Mouse (Mus musculus) MEL (cell line): ENCODE measurements around the gene Ntf5. TPM values are rescaled to one million over a fixed set of nuclear protein-coding genes. Genes with fewer than 3 reads are reported as not detected.
"Not testable (repeated sequence)": the region's sequence is repeated elsewhere in the genome, so short reads cannot be mapped to it uniquely, and the experiment has no call there.

Experiments
- DNase-seq: peaks from one replicate; pipeline ENCODE4 v3.0.0; 2011; ENCODE audit warnings: low read depth, low spot score
- H3K27ac ChIP-seq: 2 replicates; pipeline ENCODE4 v1.5.1; 2012; ENCODE audit warnings: low read depth, mild to moderate bottlenecking, control low read depth, low read length, moderate library complexity; ENCODE audit not compliant: control insufficient read depth
- H3K27me3 ChIP-seq, 2 experiments: fragments of 150-350 bp in 1 of 2; sonication (generic) in 1 of 2; 2 replicates each; pipeline ENCODE4 v1.6.1; 2012; ENCODE audit warnings: low read length in 2 of 2, mild to moderate bottlenecking in 2 of 2, improper control_type of control experiment in 1 of 2, moderate library complexity in 1 of 2; ENCODE audit not compliant: insufficient read depth in 2 of 2, control insufficient read depth in 1 of 2
- H3K36me3 ChIP-seq, 2 experiments: 2 replicates each; pipeline ENCODE4 v1.6.1; 2012 to 2014; ENCODE audit warnings: low read length in 2 of 2, improper control_type of control experiment in 1 of 2, inconsistent platforms in 1 of 2, mild to moderate bottlenecking in 1 of 2; ENCODE audit not compliant: insufficient read depth in 2 of 2, control insufficient read depth in 1 of 2
- H3K4me1 ChIP-seq, 2 experiments: fragments of 150-350 bp in 1 of 2; sonication (generic) in 1 of 2; 2 replicates each; pipeline ENCODE4 v1.6.1; 2012; ENCODE audit warnings: low read length in 2 of 2, improper control_type of control experiment in 1 of 2, mild to moderate bottlenecking in 1 of 2; ENCODE audit not compliant: insufficient read depth in 2 of 2, control insufficient read depth in 1 of 2
- H3K4me3 ChIP-seq, 2 experiments: fragments of 150-350 bp in 1 of 2; sonication (generic) in 1 of 2; 2 replicates each; pipeline ENCODE4 v1.5.1; 2012; ENCODE audit warnings: low read depth in 2 of 2, low read length in 2 of 2, mild to moderate bottlenecking in 2 of 2, moderate library complexity in 2 of 2, control low read depth in 1 of 2, improper control_type of control experiment in 1 of 2; ENCODE audit not compliant: control insufficient read depth in 1 of 2, insufficient read depth in 1 of 2
- H3K79me2 ChIP-seq: 2 replicates; pipeline ENCODE4 v1.6.1; 2012; ENCODE audit warnings: mild to moderate bottlenecking, low read length, moderate library complexity; ENCODE audit not compliant: control insufficient read depth, poor library complexity, insufficient read depth
- H3K9ac ChIP-seq: 2 replicates; pipeline ENCODE4 v1.6.1; 2012; ENCODE audit warnings: low read depth, mild to moderate bottlenecking, control low read depth, low read length, moderate library complexity; ENCODE audit not compliant: control insufficient read depth, poor library complexity, severe bottlenecking
- H3K9me3 ChIP-seq: fragments of 150-350 bp; sonication (generic); replicated peaks from 2 replicates; pipeline ENCODE4 v1.6.1; 2012; ENCODE audit warnings: mild to moderate bottlenecking, low read length, improper control_type of control experiment, moderate library complexity; ENCODE audit not compliant: insufficient read depth
- CHD1 ChIP-seq: IDR thresholded peaks from 2 replicates; pipeline ENCODE4 v1.6.1; 2012; ENCODE audit warnings: low read depth, mild to moderate bottlenecking, inconsistent platforms, low read length, improper control_type of control experiment
- CTCF ChIP-seq, 3 experiments: IDR thresholded peaks in 2 of 3; conservative IDR thresholded peaks in 1 of 3; 2 replicates each; pipeline ENCODE4 v1.5.1; 2011 to 2012; ENCODE audit warnings: low read length in 3 of 3, low read depth in 2 of 3, mild to moderate bottlenecking in 2 of 3, improper control_type of control experiment in 1 of 3, inconsistent platforms in 1 of 3, mixed read lengths in 1 of 3, moderate library complexity in 1 of 3; ENCODE audit not compliant: control insufficient read depth in 1 of 3, insufficient read depth in 1 of 3, poor library complexity in 1 of 3, severe bottlenecking in 1 of 3
- E2F4 ChIP-seq: IDR thresholded peaks from 2 replicates; pipeline ENCODE4 v1.6.1; 2011; ENCODE audit warnings: low read depth, low read length, improper control_type of control experiment, borderline replicate concordance
- ELF1 ChIP-seq: IDR thresholded peaks from 2 replicates; pipeline ENCODE4 v1.6.1; 2014; ENCODE audit warnings: low read depth, mild to moderate bottlenecking, inconsistent platforms, low read length, improper control_type of control experiment, moderate library complexity
- GABPA ChIP-seq: IDR thresholded peaks from 2 replicates; pipeline ENCODE4 v1.6.1; 2012; ENCODE audit warnings: low read depth, mild to moderate bottlenecking, inconsistent platforms, low read length, improper control_type of control experiment, moderate library complexity
- GATA1 ChIP-seq: IDR thresholded peaks from 2 replicates; pipeline ENCODE4 v1.6.1; 2011; ENCODE audit warnings: low read depth, low read length, improper control_type of control experiment
- HCFC1 ChIP-seq: IDR thresholded peaks from 2 replicates; pipeline ENCODE4 v1.6.1; 2012; ENCODE audit warnings: low read depth, mild to moderate bottlenecking, inconsistent platforms, low read length, improper control_type of control experiment, moderate library complexity
- MAFK ChIP-seq: IDR thresholded peaks from 2 replicates; pipeline ENCODE4 v1.6.1; 2011; ENCODE audit warnings: low read depth, mild to moderate bottlenecking, low read length, improper control_type of control experiment, borderline replicate concordance
- MYB ChIP-seq: IDR thresholded peaks from 2 replicates; pipeline ENCODE4 v1.6.1; 2011; ENCODE audit warnings: mild to moderate bottlenecking, low read depth, low read length, improper control_type of control experiment
- RAD21 ChIP-seq: IDR thresholded peaks from 2 replicates; pipeline ENCODE4 v1.6.1; 2011; ENCODE audit warnings: mild to moderate bottlenecking, low read depth, low read length, improper control_type of control experiment
- TCF12 ChIP-seq: IDR thresholded peaks from 2 replicates; pipeline ENCODE4 v1.6.1; 2014; ENCODE audit warnings: low read depth, mild to moderate bottlenecking, inconsistent platforms, low read length, improper control_type of control experiment, moderate library complexity
- UBTF ChIP-seq: IDR thresholded peaks from 2 replicates; pipeline ENCODE4 v1.6.1; 2012; ENCODE audit warnings: low read depth, mild to moderate bottlenecking, inconsistent platforms, low read length, improper control_type of control experiment, moderate library complexity, borderline replicate concordance; ENCODE audit not compliant: insufficient read depth
- USF1 ChIP-seq: IDR thresholded peaks from 2 replicates; pipeline ENCODE4 v1.6.1; 2014; ENCODE audit warnings: low read depth, mild to moderate bottlenecking, inconsistent platforms, low read length, improper control_type of control experiment, moderate library complexity
- USF2 ChIP-seq, 2 experiments: IDR thresholded peaks; 2 replicates each; pipeline ENCODE4 v1.6.1; 2011 to 2012; ENCODE audit warnings: improper control_type of control experiment in 2 of 2, low read length in 2 of 2, borderline replicate concordance in 1 of 2, inconsistent platforms in 1 of 2, low read depth in 1 of 2, mild to moderate bottlenecking in 1 of 2; ENCODE audit not compliant: insufficient read depth in 1 of 2
- ZMIZ1 ChIP-seq: IDR thresholded peaks from 2 replicates; pipeline ENCODE4 v1.6.1; 2012; ENCODE audit warnings: low read depth, mild to moderate bottlenecking, inconsistent platforms, low read length, improper control_type of control experiment, moderate library complexity
- ZNF384 ChIP-seq: IDR thresholded peaks from 2 replicates; pipeline ENCODE4 v1.6.1; 2012; ENCODE audit warnings: low read depth, mild to moderate bottlenecking, inconsistent platforms, low read length, improper control_type of control experiment
- polyA plus RNA-seq, 2 experiments: library from polyadenylated mRNA; stranded (reverse) in 1 of 2; unstranded in 1 of 2; fragments of >175 nt in 1 of 2; fragments of >200 nt in 1 of 2; gene quantifications; 2 replicates each; pipeline versions ENCODE4 v1.2.1 to v1.2.4; 2012; ENCODE audit warnings: low replicate concordance in 2 of 2, low read depth in 1 of 2; ENCODE audit not compliant: insufficient read length in 2 of 2, insufficient read depth in 1 of 2, missing spikeins in 1 of 2
- total RNA-seq: library from RNA; depleted of rRNA; stranded (reverse); fragments of 300-350 nt; gene quantifications from 2 replicates; pipeline ENCODE4 v1.2.3, GENCODE M21; 2012

Gene Ntf5
- total and polyA plus RNA-seq, 3 experiments, result 0.54 to 1.9 TPM; not detected in 1

DNA sequence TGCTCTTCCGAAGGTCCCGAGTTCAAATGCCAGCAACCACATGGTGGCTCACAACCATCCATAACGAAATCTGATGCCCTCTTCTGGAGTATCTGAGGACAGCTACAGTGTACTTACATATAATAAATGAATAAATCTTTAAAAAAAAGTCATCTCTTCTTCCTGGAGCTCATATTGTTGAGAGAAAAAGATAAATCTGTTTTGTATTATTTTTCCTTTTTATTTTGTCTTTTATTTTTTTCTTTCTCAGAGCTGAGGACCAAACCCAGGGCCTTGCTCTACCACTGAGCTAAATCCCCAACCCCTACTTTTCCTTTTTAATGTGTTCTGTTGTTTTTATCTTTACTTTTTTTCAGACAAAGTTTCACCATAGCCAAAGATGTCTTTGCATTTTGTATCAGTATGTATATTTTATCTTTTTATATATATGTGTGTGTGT is 17.1 kb upstream of the Ntf5 start:
- DNase-seq, result peak; percentile 50
- H3K27ac ChIP-seq, result peak overlapping the region; percentile 82
- TF ChIP-seq HCFC1 (0 out of 2 replicates have a peak, but pooled peaks have one; percentile 19), CTCF (IDR thresholded peaks at IDR 0.05 in 2 of 3, conservative IDR thresholded peaks at IDR 0.05 in 1 of 3; ENCODE audit: control insufficient read depth in 1 of 3, insufficient read depth in 1 of 3, low read depth in 2 of 3, low read length in 3 of 3, poor library complexity in 1 of 3, severe bottlenecking in 1 of 3) (peak in 1 of 3 experiments; percentile 29; a peak in 1 of 6 replicates), ZNF384 (peak; percentile 17; the same call in 1 of the 2 replicates)
- TF ChIP-seq, all 39 proteins: peak for 3; not testable (repeated sequence) for 36
- Histone ChIP-seq H3K79me2 (peaks cover 38% of the 10 kb centered on the region), H3K4me1 (peaks cover 5 to 19% of the 10 kb centered on the region in 2 experiments; a peak in 3 of 4 replicates), H3K9ac (peak overlapping the region; percentile 71), H3K4me3 (peak overlapping the region; percentile 59 to 62), H3K36me3 (peaks cover 21 to 38% of the 10 kb centered on the region in 2 experiments)
- H3K9me3 ChIP-seq, H3K27me3 ChIP-seq: not testable (repeated sequence)

DNA sequence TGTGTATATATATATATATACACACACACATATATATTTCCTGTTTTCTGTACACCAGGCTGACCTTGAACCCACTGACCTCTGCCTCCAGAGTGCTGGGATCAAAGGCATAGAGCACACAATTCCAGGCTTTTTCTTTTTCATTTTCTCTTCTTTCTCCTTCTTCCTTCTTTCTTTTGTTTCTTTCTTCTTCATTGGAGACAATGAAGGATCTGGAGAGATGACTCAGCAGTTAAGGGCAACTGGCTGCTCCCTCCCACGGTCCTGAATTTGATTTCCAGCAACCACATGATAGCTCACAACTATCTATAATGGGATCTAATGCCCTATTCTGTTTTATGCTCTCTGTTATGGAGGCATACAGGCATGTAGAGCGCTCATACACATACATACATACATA is 16.7 kb upstream of the Ntf5 start:
- H3K4me1 ChIP-seq, result peaks cover 5 to 19% of the 10 kb centered on the region in 2 experiments; a peak in 3 of 4 replicates
- peaks cover 18 to 34% of the 10 kb centered on the region in 2 experiments for H3K36me3 ChIP-seq
- peaks cover 35% of the 10 kb centered on the region for H3K79me2 ChIP-seq
- H3K9me3 ChIP-seq, result no peaks in the 10 kb centered on the region
- peak overlapping the region; percentile 57 for H3K9ac ChIP-seq
- peak overlapping the region; percentile 74 for H3K27ac ChIP-seq
- no peaks in the 10 kb centered on the region; a peak in 1 of 4 replicates for H3K27me3 ChIP-seq
- H3K4me3 ChIP-seq, result peak overlapping the region; percentile 18 to 59; a peak in 2 of 4 replicates
- peak; percentile 66 for DNase-seq
- TF ChIP-seq GABPA (peak; percentile 72), ELF1 (no peak), GATA1 (peak; percentile 46; the same call in 1 of the 2 replicates), MAFK (peak; percentile 68; the same call in 1 of the 2 replicates), USF1 (no peak), CHD1 (no peak), E2F4 (no peak), MYB (no peak)

DNA sequence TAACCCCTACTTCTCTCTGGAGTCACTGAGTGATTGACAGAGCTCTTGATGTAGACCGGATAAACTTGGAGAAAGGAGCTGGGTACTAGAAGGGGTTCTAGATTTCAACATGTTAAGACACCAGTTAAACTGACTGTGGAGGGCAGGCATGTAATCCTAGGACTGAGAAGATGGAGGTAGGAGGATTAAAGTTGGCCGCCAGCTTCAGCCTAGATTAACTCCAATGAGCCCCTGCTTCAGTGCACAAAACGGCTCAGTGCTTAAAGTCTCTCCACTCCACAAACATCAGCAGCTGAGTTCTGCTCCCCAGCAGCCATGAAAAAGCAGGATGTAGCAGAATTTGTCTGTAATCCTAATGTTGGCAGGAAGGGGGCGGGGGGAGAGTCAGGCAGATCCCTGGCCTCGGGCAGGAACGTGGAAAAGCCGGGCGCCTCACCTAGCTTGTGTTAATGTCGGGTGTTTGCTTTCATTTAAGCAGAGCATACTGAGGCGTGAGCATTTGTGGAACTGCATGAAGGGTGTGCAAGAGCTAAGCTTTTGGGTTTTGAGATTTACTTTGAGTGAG is 11.9 kb upstream of the Ntf5 start:
- H3K9ac ChIP-seq, result no peak overlapping the region
- H3K27ac ChIP-seq, result no peak overlapping the region
- no peak for DNase-seq

More for the DNA sequence above, 11.9 kb upstream of the Ntf5 start:
- Histone ChIP-seq H3K9me3 (no peaks in the 10 kb centered on the region), H3K79me2 (no peaks in the 10 kb centered on the region), H3K4me3 (no peak overlapping the region), H3K27me3 (no peaks in the 10 kb centered on the region; a peak in 1 of 4 replicates), H3K4me1 (peaks cover 6 to 9% of the 10 kb centered on the region in 2 experiments; a peak in 3 of 4 replicates), H3K36me3 (peaks cover 0 to 6% of the 10 kb centered on the region in 2 experiments; a peak in 2 of 4 replicates)
- TF ChIP-seq TCF12 (no peak), USF1 (no peak), UBTF (no peak), RAD21 (no peak), GABPA (no peak), USF2 (IDR thresholded peaks at IDR 0.05; ENCODE audit: borderline replicate concordance in 1 of 2, insufficient read depth in 1 of 2, low read depth in 1 of 2, low read length in 2 of 2) (no peak), ZMIZ1 (no peak)
